Mouse (Mus musculus): Measurements from ENCODE around the gene Npepps. TPM values are rescaled to one million over a fixed set of nuclear protein-coding genes. Genes with fewer than 3 reads are reported as not detected.
"Not testable (repeated sequence)": the region's sequence is repeated elsewhere in the genome, so short reads cannot be mapped to it uniquely, and the experiment has no call there.

The Npepps gene
- polyA plus RNA-seq, 1 experiment from 2014 or later, result 138 TPM

- Histone ChIP-seq H3K4me1 (peaks cover 7% of the 10 kb centered on the region), H3K9ac (no peak overlapping the region), H3K27ac (no peak overlapping the region), H3K9me3 (no peaks in the 10 kb centered on the region), H3K4me3 (replicated peaks) (no peak overlapping the region), H3K36me3 (replicated peaks) (0 out of 2 replicates have a peak, but pooled peaks cover 5% of the 10 kb centered on the region), H3K4me2 (no peak overlapping the region), H3K27me3 (no peaks in the 10 kb centered on the region)
- WGBS, result 92% methylated on average over 4 of the region's 4 CpGs
- no peak for ATAC-seq (ENCODE audit: low FRiP score)
Measured at GRCm38 (mm10) chr11:97272835-97273234, 7.6 kb downstream of the Npepps start.

GRCm38 (mm10) chr11:97270004-97270403 is 10.4 kb downstream of the Npepps start:
- 81% methylated on average over 2 of the region's 2 CpGs for WGBS
- H3K4me1 ChIP-seq; H3K27ac ChIP-seq; H3K9ac ChIP-seq; ATAC-seq (ENCODE audit: low FRiP score); H3K4me2 ChIP-seq; H3K9me3 ChIP-seq; H3K4me3 ChIP-seq (replicated peaks); H3K27me3 ChIP-seq: not testable (repeated sequence)
- peaks cover 17% of the 10 kb centered on the region for H3K36me3 ChIP-seq (replicated peaks)

- not testable (repeated sequence) for H3K9ac ChIP-seq; ATAC-seq (ENCODE audit: low FRiP score); H3K27ac ChIP-seq; H3K4me2 ChIP-seq; H3K9me3 ChIP-seq; H3K27me3 ChIP-seq; H3K4me3 ChIP-seq (replicated peaks); H3K4me1 ChIP-seq
- H3K36me3 ChIP-seq (replicated peaks), result peaks cover 20% of the 10 kb centered on the region
- 97% methylated on average over 1 of the region's 1 CpGs for WGBS
Measured at GRCm38 (mm10) chr11:97266544-97266943, 13.9 kb downstream of the Npepps start.

GRCm38 (mm10) chr11:97249649-97250048 is 30.8 kb downstream of the Npepps start:
- 86% methylated on average over 1 of the region's 1 CpGs for WGBS

GRCm38 (mm10) chr11:97246510-97247159 is 33.8 kb downstream of the Npepps start:
- Histone ChIP-seq H3K27ac (no peak overlapping the region), H3K9me3 (no peaks in the 10 kb centered on the region), H3K9ac (no peak overlapping the region), H3K27me3 (no peaks in the 10 kb centered on the region), H3K4me1 (no peaks in the 10 kb centered on the region), H3K36me3 (replicated peaks) (peaks cover 31% of the 10 kb centered on the region), H3K4me2 (no peak overlapping the region), H3K4me3 (replicated peaks) (no peak overlapping the region)
- WGBS, result 91% methylated on average over 10 of the region's 10 CpGs
- ATAC-seq (ENCODE audit: low FRiP score), result no peak

More at GRCm38 (mm10) chr11:97249649-97250048, 30.8 kb downstream of the Npepps start:
- H3K4me2 ChIP-seq; H3K27ac ChIP-seq; H3K27me3 ChIP-seq; H3K4me1 ChIP-seq; ATAC-seq (ENCODE audit: low FRiP score); H3K9ac ChIP-seq; H3K4me3 ChIP-seq (replicated peaks); H3K9me3 ChIP-seq: not testable (repeated sequence)
- peaks cover 24% of the 10 kb centered on the region for H3K36me3 ChIP-seq (replicated peaks)

GRCm38 (mm10) chr11:97241321-97241720 is 39.1 kb downstream of the Npepps start:
- Histone ChIP-seq H3K4me2 (no peak overlapping the region), H3K4me1 (no peaks in the 10 kb centered on the region), H3K9ac (no peak overlapping the region), H3K27ac (no peak overlapping the region), H3K36me3 (replicated peaks) (peaks cover 43% of the 10 kb centered on the region), H3K27me3 (no peaks in the 10 kb centered on the region), H3K9me3 (no peaks in the 10 kb centered on the region), H3K4me3 (replicated peaks) (no peak overlapping the region)
- WGBS, result 95% methylated on average over 7 of the region's 7 CpGs
- ATAC-seq (ENCODE audit: low FRiP score), result no peak

GRCm38 (mm10) chr11:97237976-97238375 is 42.5 kb downstream of the Npepps start:
- Histone ChIP-seq H3K4me1 (no peaks in the 10 kb centered on the region), H3K27me3 (no peaks in the 10 kb centered on the region), H3K4me3 (replicated peaks) (no peak overlapping the region), H3K36me3 (replicated peaks) (peaks cover 55% of the 10 kb centered on the region), H3K9me3 (no peaks in the 10 kb centered on the region), H3K4me2 (no peak overlapping the region), H3K27ac (no peak overlapping the region), H3K9ac (no peak overlapping the region)
- no peak for ATAC-seq (ENCODE audit: low FRiP score)
- 94% methylated on average over 2 of the region's 2 CpGs for WGBS

- no peak overlapping the region for H3K4me2 ChIP-seq
- no peaks in the 10 kb centered on the region for H3K4me1 ChIP-seq
- no peak overlapping the region for H3K27ac ChIP-seq
- H3K27me3 ChIP-seq, result no peaks in the 10 kb centered on the region
- H3K36me3 ChIP-seq (replicated peaks), result peaks cover 76% of the 10 kb centered on the region
- no peak overlapping the region for H3K9ac ChIP-seq
- no peak overlapping the region for H3K4me3 ChIP-seq (replicated peaks)
- WGBS, result 94% methylated on average over 5 of the region's 5 CpGs
- ATAC-seq (ENCODE audit: low FRiP score), result no peak
- no peaks in the 10 kb centered on the region for H3K9me3 ChIP-seq
Measured at GRCm38 (mm10) chr11:97232436-97232835, 48.0 kb downstream of the Npepps start.

- H3K9me3 ChIP-seq, result no peaks in the 10 kb centered on the region
- no peak for ATAC-seq (ENCODE audit: low FRiP score)
- H3K27me3 ChIP-seq, result no peaks in the 10 kb centered on the region
- no peak overlapping the region for H3K4me3 ChIP-seq (replicated peaks)
- 89% methylated on average over 2 of the region's 2 CpGs for WGBS
- H3K9ac ChIP-seq, result no peak overlapping the region
- H3K36me3 ChIP-seq (replicated peaks), result peaks cover 82% of the 10 kb centered on the region
- no peak overlapping the region for H3K27ac ChIP-seq
- H3K4me2 ChIP-seq, result no peak overlapping the region
- no peaks in the 10 kb centered on the region for H3K4me1 ChIP-seq
Measured at GRCm38 (mm10) chr11:97229396-97229795, 51.0 kb downstream of the Npepps start.

GRCm38 (mm10) chr11:97228985-97229384 is 51.5 kb downstream of the Npepps start:
- WGBS, result 93% methylated on average over 7 of the region's 7 CpGs
- Histone ChIP-seq H3K9ac (no peak overlapping the region), H3K9me3 (no peaks in the 10 kb centered on the region), H3K27ac (no peak overlapping the region), H3K4me2 (no peak overlapping the region), H3K36me3 (replicated peaks) (peaks cover 80% of the 10 kb centered on the region), H3K4me1 (no peaks in the 10 kb centered on the region), H3K4me3 (replicated peaks) (no peak overlapping the region), H3K27me3 (no peaks in the 10 kb centered on the region)
- no peak for ATAC-seq (ENCODE audit: low FRiP score)

- Histone ChIP-seq H3K36me3 (replicated peaks) (peaks cover 82% of the 10 kb centered on the region), H3K4me3 (replicated peaks) (no peak overlapping the region), H3K27ac (no peak overlapping the region), H3K4me1 (no peaks in the 10 kb centered on the region), H3K9me3 (no peaks in the 10 kb centered on the region), H3K9ac (no peak overlapping the region), H3K27me3 (no peaks in the 10 kb centered on the region), H3K4me2 (no peak overlapping the region)
- 79% methylated on average over 1 of the region's 1 CpGs for WGBS
- ATAC-seq (ENCODE audit: low FRiP score), result no peak
Measured at GRCm38 (mm10) chr11:97226131-97226530, 54.3 kb downstream of the Npepps start.

- H3K9me3 ChIP-seq, result no peaks in the 10 kb centered on the region
- H3K9ac ChIP-seq, result no peak overlapping the region
- no peak for ATAC-seq (ENCODE audit: low FRiP score)
- H3K4me1 ChIP-seq, result no peaks in the 10 kb centered on the region
- H3K27ac ChIP-seq, result peak overlapping the region; percentile 31; the same call in 1 of the 2 replicates
- H3K27me3 ChIP-seq, result no peaks in the 10 kb centered on the region
- H3K4me2 ChIP-seq, result no peak overlapping the region
- peaks cover 81% of the 10 kb centered on the region for H3K36me3 ChIP-seq (replicated peaks)
- H3K4me3 ChIP-seq (replicated peaks), result no peak overlapping the region
- WGBS, result 17% methylated on average over 3 of the region's 3 CpGs
Measured at GRCm38 (mm10) chr11:97223485-97223884, 57.0 kb downstream of the Npepps start.

GRCm38 (mm10) chr11:97221611-97222010 is 58.8 kb downstream of the Npepps start:
- H3K9ac ChIP-seq, result no peak overlapping the region
- peaks cover 82% of the 10 kb centered on the region for H3K36me3 ChIP-seq (replicated peaks)
- no peaks in the 10 kb centered on the region for H3K4me1 ChIP-seq
- no peak for ATAC-seq (ENCODE audit: low FRiP score)
- no peaks in the 10 kb centered on the region for H3K27me3 ChIP-seq
- no peaks in the 10 kb centered on the region for H3K9me3 ChIP-seq
- H3K4me2 ChIP-seq, result no peak overlapping the region
- H3K4me3 ChIP-seq (replicated peaks), result no peak overlapping the region
- WGBS, result 97% methylated on average over 2 of the region's 2 CpGs
- no peak overlapping the region for H3K27ac ChIP-seq

Measured in forebrain, embryonic 12.5 days (tissue).